Mouse (Mus musculus) hindbrain, postnatal 0 days (tissue): ENCODE results near the gene Gm21060. TPM values are rescaled to one million over a fixed set of nuclear protein-coding genes. Genes with fewer than 3 reads are reported as not detected.
"Not testable (repeated sequence)": the region's sequence is repeated elsewhere in the genome, so short reads cannot be mapped to it uniquely, and the experiment has no call there.

Experiments
- ATAC-seq: fragments of 200-750 bp; cut with Nextera tagmentation; 2 replicates; pipeline ENCODE4 v1.8.0; 2017; ENCODE audit warnings: mild to moderate bottlenecking, moderate TSS enrichment, moderate library complexity
- DNase-seq: peaks from one replicate; pipeline ENCODE4 v3.0.0-alpha.2; 2015; ENCODE audit warnings: low spot score
- H3K27ac ChIP-seq: fragments of 300-500 bp; sonication (generic); 2 replicates; pipeline ENCODE4 v1.5.1; 2014; ENCODE audit warnings: mild to moderate bottlenecking
- H3K27me3 ChIP-seq: fragments of 300-500 bp; sonication (generic); 2 replicates; pipeline ENCODE4 v1.6.1; 2014; ENCODE audit warnings: low read length, mixed read lengths; ENCODE audit not compliant: insufficient read depth
- H3K36me3 ChIP-seq: fragments of 300-500 bp; sonication (generic); 2 replicates; pipeline ENCODE4 v1.6.1; 2014; ENCODE audit warnings: low read length, mixed read lengths; ENCODE audit not compliant: insufficient read depth
- H3K4me1 ChIP-seq: fragments of 300-500 bp; sonication (generic); 2 replicates; pipeline ENCODE4 v1.6.1; 2014; ENCODE audit warnings: antibody characterized with exemption, low read length, mixed read lengths; ENCODE audit not compliant: insufficient read depth
- H3K4me2 ChIP-seq: fragments of 300-500 bp; sonication (generic); 2 replicates; pipeline ENCODE4 v1.6.1; 2014; ENCODE audit warnings: low read depth, mild to moderate bottlenecking, low read length, moderate library complexity, mixed read lengths
- H3K4me3 ChIP-seq: fragments of 300-500 bp; sonication (generic); 2 replicates; pipeline ENCODE4 v1.5.1; 2014; ENCODE audit warnings: low read length
- H3K9ac ChIP-seq: fragments of 300-500 bp; sonication (generic); replicated peaks from 2 replicates; pipeline ENCODE4 v1.6.1; 2014; ENCODE audit warnings: mild to moderate bottlenecking, low read length, moderate library complexity, mixed read lengths
- H3K9me3 ChIP-seq: fragments of 300-500 bp; sonication (generic); 2 replicates; pipeline ENCODE4 v1.6.1; 2016; ENCODE audit warnings: low read length, mixed read lengths
- CTCF ChIP-seq: IDR thresholded peaks from 2 replicates; pipeline ENCODE4 v1.5.1; 2016; ENCODE audit warnings: antibody characterized with exemption, control low read depth, low read depth
- WGBS: fragments of 180-500 bp; shearing (Covaris S2); extraction: QIAGEN DNeasy Blood & Tissue Kit; methylation state at CpG from one replicate; pipeline ENCODE4 v1.1.7; 2014; 5-methylcytosine and 5-hydroxymethylcytosine counted together
- polyA plus RNA-seq: library from polyadenylated mRNA; unstranded; fragments of >200 nt; fragmentation: Nextera tagmentation; extraction: Ambion mirVana; gene quantifications from 2 replicates; pipeline ENCODE4 v1.2.1, GENCODE M21; 2015
- total RNA-seq: library from RNA; depleted of rRNA; stranded (reverse); fragments of >200 nt; gene quantifications from 2 replicates; pipeline ENCODE4 v1.2.3, GENCODE M21; 2014

Gene Gm21060
- total and polyA plus RNA-seq, 2 experiments from 2014 or later = not detected

- H3K4me2 ChIP-seq = no peak overlapping the region
- no peak overlapping the region for H3K4me3 ChIP-seq
- H3K27ac ChIP-seq = no peak overlapping the region
- H3K9ac ChIP-seq = no peak overlapping the region
- no peaks in the 10 kb centered on the region for H3K36me3 ChIP-seq
- 100% methylated on average over 1 of the region's 1 CpGs for WGBS
- H3K27me3 ChIP-seq = no peaks in the 10 kb centered on the region
- no peaks in the 10 kb centered on the region for H3K4me1 ChIP-seq
- no peak for DNase-seq
- TF ChIP-seq CTCF = no peak
- H3K9me3 ChIP-seq = no peaks in the 10 kb centered on the region
- ATAC-seq = no peak
Measured at GRCm38 (mm10) chr19:61275446-61275845, 21.4 kb downstream of the Gm21060 start.

GRCm38 (mm10) chr19:61269141-61269540, 27.7 kb downstream of the Gm21060 start:
- not testable (repeated sequence) for H3K4me2 ChIP-seq, ATAC-seq
- WGBS = 33% methylated on average over 11 of the region's 11 CpGs

GRCm38 (mm10) chr19:61267141-61267540, 29.7 kb downstream of the Gm21060 start:
- H3K36me3 ChIP-seq = no peaks in the 10 kb centered on the region
- ATAC-seq (no peak), DNase-seq (peak; percentile 4)
- H3K9me3 ChIP-seq = no peaks in the 10 kb centered on the region
- H3K27me3 ChIP-seq = no peaks in the 10 kb centered on the region
- no peak for TF ChIP-seq CTCF
- H3K9ac ChIP-seq = no peak overlapping the region
- 21% methylated on average over 7 of the region's 7 CpGs for WGBS
- H3K4me2 ChIP-seq = no peak overlapping the region
- no peak overlapping the region for H3K27ac ChIP-seq
- H3K4me3 ChIP-seq = no peak overlapping the region
- H3K4me1 ChIP-seq = no peaks in the 10 kb centered on the region

More at GRCm38 (mm10) chr19:61269141-61269540, 27.7 kb downstream of the Gm21060 start:
- not testable (repeated sequence) for H3K9me3 ChIP-seq, DNase-seq, H3K27ac ChIP-seq, H3K27me3 ChIP-seq, H3K4me1 ChIP-seq, H3K4me3 ChIP-seq, H3K36me3 ChIP-seq, H3K9ac ChIP-seq

GRCm38 (mm10) chr19:61266651-61267050, 30.2 kb downstream of the Gm21060 start:
- no peak for TF ChIP-seq CTCF
- no peak overlapping the region for H3K4me2 ChIP-seq
- no peaks in the 10 kb centered on the region for H3K36me3 ChIP-seq
- WGBS = 4% methylated on average over 25 of the region's 26 CpGs
- H3K9ac ChIP-seq = no peak overlapping the region
- H3K27ac ChIP-seq = no peak overlapping the region
- H3K9me3 ChIP-seq = no peaks in the 10 kb centered on the region
- peak; percentile 43 for DNase-seq
- no peaks in the 10 kb centered on the region for H3K27me3 ChIP-seq
- H3K4me3 ChIP-seq = no peak overlapping the region
- H3K4me1 ChIP-seq = no peaks in the 10 kb centered on the region
- ATAC-seq = no peak

GRCm38 (mm10) chr19:61266246-61266615, 30.6 kb downstream of the Gm21060 start:
- no peaks in the 10 kb centered on the region for H3K27me3 ChIP-seq

GRCm38 (mm10) chr19:61265349-61266245, 31.3 kb downstream of the Gm21060 start:
- Histone ChIP-seq H3K36me3 (no peaks in the 10 kb centered on the region), H3K9me3 (no peaks in the 10 kb centered on the region), H3K27ac (no peak overlapping the region), H3K4me2 (no peak overlapping the region), H3K27me3 (no peaks in the 10 kb centered on the region), H3K4me1 (no peaks in the 10 kb centered on the region), H3K9ac (no peak overlapping the region), H3K4me3 (no peak overlapping the region)
- 28% methylated on average over 3 of the region's 3 CpGs for WGBS
- DNase-seq (peak; percentile 91), ATAC-seq (peak; percentile 76)
- peak; percentile 72 for TF ChIP-seq CTCF

More at GRCm38 (mm10) chr19:61266246-61266615, 30.6 kb downstream of the Gm21060 start:
- DNase-seq (peak; percentile 38), ATAC-seq (no peak)
- H3K27ac ChIP-seq = no peak overlapping the region
- no peaks in the 10 kb centered on the region for H3K4me1 ChIP-seq
- H3K4me2 ChIP-seq = no peak overlapping the region
- WGBS = 3% methylated on average over 12 of the region's 12 CpGs
- no peaks in the 10 kb centered on the region for H3K36me3 ChIP-seq
- no peaks in the 10 kb centered on the region for H3K9me3 ChIP-seq
- TF ChIP-seq CTCF = no peak
- H3K4me3 ChIP-seq = no peak overlapping the region
- no peak overlapping the region for H3K9ac ChIP-seq

- no peaks in the 10 kb centered on the region for H3K9me3 ChIP-seq
- TF ChIP-seq CTCF = no peak
- no peaks in the 10 kb centered on the region for H3K27me3 ChIP-seq
- H3K4me1 ChIP-seq = no peaks in the 10 kb centered on the region
- DNase-seq (no peak), ATAC-seq (no peak)
- no peak overlapping the region for H3K4me3 ChIP-seq
- H3K36me3 ChIP-seq = no peaks in the 10 kb centered on the region
- H3K4me2 ChIP-seq = no peak overlapping the region
- no peak overlapping the region for H3K27ac ChIP-seq
- H3K9ac ChIP-seq = no peak overlapping the region
Measured at GRCm38 (mm10) chr19:61264933-61265332, 31.9 kb downstream of the Gm21060 start.
